Mouse (Mus musculus) heart, postnatal 0 days (tissue): ENCODE measurements around the gene Carnmt1.

Experiments
- CTCF ChIP-seq: IDR thresholded peaks from 2 replicates; pipeline ENCODE4 v1.5.1; 2016; ENCODE audit warnings: antibody characterized with exemption, control low read depth, low read depth
- EP300 ChIP-seq: IDR thresholded peaks from 2 replicates; pipeline ENCODE4 v1.6.1; 2016; ENCODE audit warnings: antibody characterized with exemption, low read depth

GRCm38 (mm10) chr19:18720337-18720736, 49.8 kb downstream of the Carnmt1 start:
- TF ChIP-seq CTCF, result no peak
- no peak for TF ChIP-seq EP300
